Mouse (Mus musculus) midbrain, postnatal 0 days (tissue): ENCODE measurements around the gene Prdx5. TPM values are rescaled to one million over a fixed set of nuclear protein-coding genes. Genes with fewer than 3 reads are reported as not detected.

ENCODE experiments used
- ATAC-seq: fragments of 200-750 bp; cut with Nextera tagmentation; 2 replicates; pipeline ENCODE4 v1.8.0; 2017; ENCODE audit warnings: moderate number of reproducible peaks, mild to moderate bottlenecking, moderate TSS enrichment, moderate library complexity; ENCODE audit not compliant: low FRiP score
- DNase-seq: peaks from one replicate; pipeline ENCODE4 v3.0.0-alpha.2; 2015; ENCODE audit warnings: low spot score
- H3K27ac ChIP-seq: fragments of 300-500 bp; sonication (generic); 2 replicates; pipeline ENCODE4 v1.5.1; 2014; ENCODE audit warnings: low read depth, mild to moderate bottlenecking, low read length, mixed read lengths
- H3K27me3 ChIP-seq: fragments of 300-500 bp; sonication (generic); 2 replicates; pipeline ENCODE4 v1.6.1; 2014; ENCODE audit warnings: low read length, control low read depth, mixed read lengths; ENCODE audit not compliant: insufficient read depth
- H3K36me3 ChIP-seq: fragments of 300-500 bp; sonication (generic); 2 replicates; pipeline ENCODE4 v1.6.1; 2014; ENCODE audit warnings: low read length, control low read depth, mixed read lengths; ENCODE audit not compliant: insufficient read depth
- H3K4me1 ChIP-seq: fragments of 300-500 bp; sonication (generic); 2 replicates; pipeline ENCODE4 v1.6.1; 2014; ENCODE audit warnings: mild to moderate bottlenecking, control low read depth, antibody characterized with exemption, low read length, mixed read lengths; ENCODE audit not compliant: insufficient read depth
- H3K4me2 ChIP-seq: fragments of 300-500 bp; sonication (generic); 2 replicates; pipeline ENCODE4 v1.6.1; 2014; ENCODE audit warnings: low read depth, mild to moderate bottlenecking, low read length, mixed read lengths; ENCODE audit not compliant: poor library complexity, severe bottlenecking
- H3K4me3 ChIP-seq: fragments of 300-500 bp; sonication (generic); 2 replicates; pipeline ENCODE4 v1.5.1; 2014; ENCODE audit warnings: low read depth, mild to moderate bottlenecking, low read length, moderate library complexity
- H3K9ac ChIP-seq: fragments of 300-500 bp; sonication (generic); replicated peaks from 2 replicates; pipeline ENCODE4 v1.6.1; 2014; ENCODE audit warnings: mild to moderate bottlenecking, low read length, moderate library complexity, mixed read lengths; ENCODE audit not compliant: poor library complexity, severe bottlenecking
- H3K9me3 ChIP-seq: fragments of 300-500 bp; sonication (generic); 2 replicates; pipeline ENCODE4 v1.6.1; 2016; ENCODE audit warnings: low read length, control low read depth
- CTCF ChIP-seq: IDR thresholded peaks from 2 replicates; pipeline ENCODE4 v1.5.1; 2016; ENCODE audit warnings: antibody characterized with exemption, mild to moderate bottlenecking
- WGBS: fragments of 180-500 bp; shearing (Covaris S2); extraction: QIAGEN DNeasy Blood & Tissue Kit; methylation state at CpG from one replicate; pipeline ENCODE4 v1.1.7; 2014; 5-methylcytosine and 5-hydroxymethylcytosine counted together
- polyA plus RNA-seq: library from polyadenylated mRNA; unstranded; fragments of >200 nt; fragmentation: Nextera tagmentation; extraction: Ambion mirVana; gene quantifications from 2 replicates; pipeline ENCODE4 v1.2.1, GENCODE M21; 2015
- total RNA-seq: library from RNA; depleted of rRNA; stranded (reverse); fragments of >200 nt; gene quantifications from 2 replicates; pipeline ENCODE4 v1.2.3, GENCODE M21; 2014

The Prdx5 gene
- total and polyA plus RNA-seq, 2 experiments from 2014 or later, result 223 to 491 TPM

DNA sequence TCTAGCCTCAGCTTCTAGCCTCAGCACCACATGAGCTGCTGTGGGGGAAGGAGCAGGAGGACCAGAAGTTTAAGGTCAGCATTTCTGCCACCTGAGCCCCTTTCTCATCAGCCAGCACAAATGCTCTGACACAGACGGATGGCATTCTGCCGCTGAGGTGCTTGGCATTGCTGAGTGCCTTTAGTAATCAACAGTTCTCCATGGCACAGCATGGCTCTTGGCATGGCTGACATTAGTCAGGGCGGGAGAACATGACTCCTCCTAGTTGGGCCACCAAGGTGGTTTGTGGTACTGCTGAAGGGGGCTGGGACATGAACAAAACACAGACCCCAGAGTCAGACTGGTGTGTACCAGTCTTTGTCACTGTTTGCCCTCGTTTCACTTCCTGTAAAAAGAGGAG is 38.3 kb upstream of the Prdx5 start:
- 80% methylated on average over 4 of the region's 4 CpGs for WGBS
- ATAC-seq, result no peak
- Histone ChIP-seq H3K9ac (no peak overlapping the region), H3K4me3 (no peak overlapping the region), H3K4me1 (0 out of 2 replicates have a peak, but pooled peaks cover 3% of the 10 kb centered on the region), H3K4me2 (no peak overlapping the region), H3K36me3 (peaks cover 5% of the 10 kb centered on the region; the same call in 1 of the 2 replicates), H3K27ac (no peak overlapping the region), H3K9me3 (no peaks in the 10 kb centered on the region), H3K27me3 (no peaks in the 10 kb centered on the region)
- DNase-seq, result peak; percentile 48
- no peak for TF ChIP-seq CTCF

- TF ChIP-seq CTCF, result no peak
- WGBS, result 58% methylated on average over 4 of the region's 4 CpGs
- Histone ChIP-seq H3K27me3 (no peaks in the 10 kb centered on the region), H3K9ac (no peak overlapping the region), H3K27ac (no peak overlapping the region), H3K9me3 (no peaks in the 10 kb centered on the region), H3K4me1 (peaks cover 2% of the 10 kb centered on the region), H3K4me3 (no peak overlapping the region), H3K36me3 (peaks cover 5% of the 10 kb centered on the region; the same call in 1 of the 2 replicates), H3K4me2 (no peak overlapping the region)
- DNase-seq (no peak), ATAC-seq (no peak)
Observed at GRCm38 (mm10) chr19:6947742-6948141, 37.8 kb upstream of the Prdx5 start.

DNA sequence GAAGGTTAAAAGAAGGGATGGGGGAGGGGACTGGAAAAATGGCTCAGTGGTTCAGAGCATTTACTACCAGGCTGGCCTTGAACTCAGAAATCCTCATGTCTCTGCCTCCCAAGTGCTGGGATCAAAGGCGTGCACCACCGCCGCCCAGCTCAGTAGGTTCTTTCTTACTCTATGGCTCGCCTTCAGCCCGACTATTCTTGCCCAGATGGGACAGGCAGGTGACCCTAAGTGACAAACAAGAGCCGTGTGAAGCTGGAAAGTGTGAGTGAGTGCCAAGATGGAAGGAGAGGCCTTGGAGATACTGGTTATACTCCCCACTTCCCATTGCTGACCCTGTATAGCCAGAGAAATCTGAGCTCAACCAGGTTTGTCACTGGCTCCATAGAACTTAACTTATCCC is 33.8 kb upstream of the Prdx5 start:
- 92% methylated on average over 6 of the region's 6 CpGs for WGBS
- H3K4me2 ChIP-seq, result no peak overlapping the region
- DNase-seq, result no peak

GRCm38 (mm10) chr19:6942764-6943163 is 32.9 kb upstream of the Prdx5 start:
- ATAC-seq, result no peak
- Histone ChIP-seq H3K9me3 (no peaks in the 10 kb centered on the region), H3K4me2 (peak overlapping the region; percentile 100), H3K27ac (peak overlapping the region; percentile 95), H3K9ac (peak overlapping the region; percentile 89), H3K36me3 (peaks cover 7% of the 10 kb centered on the region), H3K27me3 (no peaks in the 10 kb centered on the region), H3K4me3 (peak overlapping the region; percentile 92), H3K4me1 (peaks cover 19% of the 10 kb centered on the region)
- no peak for TF ChIP-seq CTCF
- WGBS, result 25% methylated on average over 5 of the region's 5 CpGs
- no peak for DNase-seq

More for the DNA sequence above, 33.8 kb upstream of the Prdx5 start:
- peaks cover 5% of the 10 kb centered on the region; the same call in 1 of the 2 replicates for H3K36me3 ChIP-seq
- H3K4me3 ChIP-seq, result no peak overlapping the region
- H3K9ac ChIP-seq, result no peak overlapping the region
- H3K9me3 ChIP-seq, result no peaks in the 10 kb centered on the region
- peaks cover 19% of the 10 kb centered on the region for H3K4me1 ChIP-seq
- H3K27me3 ChIP-seq, result no peaks in the 10 kb centered on the region
- no peak for ATAC-seq
- TF ChIP-seq CTCF, result no peak
- no peak overlapping the region for H3K27ac ChIP-seq

DNA sequence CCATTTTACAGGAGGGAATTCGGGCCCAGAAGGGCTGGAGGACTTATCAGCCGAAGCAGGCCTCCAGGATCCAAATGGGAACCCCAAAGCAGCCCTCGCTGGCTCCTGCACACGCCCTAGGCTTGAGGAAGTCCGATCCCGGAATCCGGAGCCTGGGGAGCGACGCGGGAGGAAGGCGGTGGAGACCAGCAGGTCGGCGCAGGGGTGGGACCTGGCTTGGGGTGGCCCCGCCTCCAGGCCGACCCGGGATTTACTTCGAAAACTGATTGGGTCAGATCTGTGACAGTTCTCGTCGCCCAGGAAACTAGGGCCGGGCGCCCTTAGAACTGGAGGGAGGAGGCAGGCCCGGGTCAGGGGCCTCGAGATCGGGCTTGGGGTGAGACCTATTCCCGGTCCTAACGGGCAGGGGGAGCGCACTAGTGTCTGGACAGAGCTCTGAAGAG is 32.4 kb upstream of the Prdx5 start, which contains the start of gene Gpr137:
Gene Gpr137 (minus strand): TSS at position 232 of the 443 bp plus-strand sequence.
- DNase-seq, result peak; percentile 93
- under 1% methylated on average over 27 of the region's 27 CpGs for WGBS
- peaks cover 19% of the 10 kb centered on the region for H3K4me1 ChIP-seq

GRCm38 (mm10) chr19:6941372-6942248 is 31.7 kb upstream of the Prdx5 start, which contains the start of gene Bad:
Gene Bad, plus strand, starts transcription at chr19:6941861.
- peaks cover 8% of the 10 kb centered on the region for H3K36me3 ChIP-seq
- no peaks in the 10 kb centered on the region for H3K9me3 ChIP-seq
- peak within 1 kb of the TSS; percentile 92 for H3K4me3 ChIP-seq
- H3K27me3 ChIP-seq, result no peaks in the 10 kb centered on the region
- 1% methylated on average over 80 of the region's 83 CpGs for WGBS
- peak within 1 kb of the TSS; percentile 95 for H3K27ac ChIP-seq
- DNase-seq, result peak; percentile 93
- peaks cover 19% of the 10 kb centered on the region for H3K4me1 ChIP-seq
- peak; percentile 27 for TF ChIP-seq CTCF
- peak; percentile 82 for ATAC-seq
- H3K4me2 ChIP-seq, result peak within 1 kb of the TSS; percentile 100
- H3K9ac ChIP-seq, result peak within 1 kb of the TSS; percentile 89

More for the DNA sequence above, 32.4 kb upstream of the Prdx5 start, which contains the start of gene Gpr137:
- peak within 1 kb of the TSS; percentile 92 for H3K4me3 ChIP-seq
- peak within 1 kb of the TSS; percentile 100 for H3K4me2 ChIP-seq
- peak; percentile 82 for ATAC-seq
- H3K9ac ChIP-seq, result peak within 1 kb of the TSS; percentile 89
- H3K36me3 ChIP-seq, result peaks cover 8% of the 10 kb centered on the region
- no peaks in the 10 kb centered on the region for H3K9me3 ChIP-seq
- peak within 1 kb of the TSS; percentile 95 for H3K27ac ChIP-seq
- no peak for TF ChIP-seq CTCF
- H3K27me3 ChIP-seq, result no peaks in the 10 kb centered on the region
